Mouse (Mus musculus) duodenum, adult 2 months (tissue): ENCODE results near the gene Hoxa7. TPM values are rescaled to one million over a fixed set of nuclear protein-coding genes. Genes with fewer than 3 reads are reported as not detected.

ENCODE experiments used
- polyA plus RNA-seq: library from polyadenylated mRNA; depleted of rRNA; stranded (reverse); fragments of >200 nt; gene quantifications from 2 replicates; pipeline ENCODE4 v1.2.3, GENCODE M21; 2012; ENCODE audit warnings: low replicate concordance; rRNA removed

Gene Hoxa7
- polyA plus RNA-seq, result 0.39 and 2.2 TPM in 2 replicates

DNA sequence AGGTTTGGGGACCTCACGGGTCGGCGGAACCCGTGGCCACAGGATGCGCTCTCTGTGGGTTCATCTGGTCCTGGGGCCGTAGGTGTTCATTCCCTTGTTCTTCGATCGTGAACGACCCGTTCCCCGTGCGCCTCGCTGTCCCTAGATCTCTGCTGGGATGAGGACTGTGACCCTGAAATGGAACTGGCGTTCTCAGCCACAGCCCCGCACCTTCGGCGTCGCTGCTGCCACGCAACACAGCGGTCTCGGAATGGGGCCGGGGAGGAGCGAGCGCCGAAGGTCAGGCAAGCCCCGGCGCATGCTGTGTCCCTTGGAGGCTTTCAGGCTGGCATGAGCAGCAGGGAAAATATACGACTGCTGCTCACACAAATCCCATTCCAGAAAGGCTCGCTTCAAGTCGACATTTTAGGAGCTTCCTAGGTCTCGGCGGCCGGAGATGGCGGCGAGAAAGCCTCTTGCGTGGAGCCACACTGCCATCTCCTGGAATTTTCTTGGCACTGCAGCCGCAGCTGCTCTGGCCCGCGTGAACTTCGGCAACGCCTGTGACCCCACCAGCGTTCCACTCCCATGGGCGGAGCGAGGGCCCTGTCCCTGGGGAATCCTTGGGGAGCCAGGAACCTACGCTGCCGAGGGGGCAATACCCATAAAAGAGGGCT, at the start of gene Hoxa7:
Gene Hoxa7 (minus strand): TSS at position 518 of the 656 bp plus-strand sequence.

DNA sequence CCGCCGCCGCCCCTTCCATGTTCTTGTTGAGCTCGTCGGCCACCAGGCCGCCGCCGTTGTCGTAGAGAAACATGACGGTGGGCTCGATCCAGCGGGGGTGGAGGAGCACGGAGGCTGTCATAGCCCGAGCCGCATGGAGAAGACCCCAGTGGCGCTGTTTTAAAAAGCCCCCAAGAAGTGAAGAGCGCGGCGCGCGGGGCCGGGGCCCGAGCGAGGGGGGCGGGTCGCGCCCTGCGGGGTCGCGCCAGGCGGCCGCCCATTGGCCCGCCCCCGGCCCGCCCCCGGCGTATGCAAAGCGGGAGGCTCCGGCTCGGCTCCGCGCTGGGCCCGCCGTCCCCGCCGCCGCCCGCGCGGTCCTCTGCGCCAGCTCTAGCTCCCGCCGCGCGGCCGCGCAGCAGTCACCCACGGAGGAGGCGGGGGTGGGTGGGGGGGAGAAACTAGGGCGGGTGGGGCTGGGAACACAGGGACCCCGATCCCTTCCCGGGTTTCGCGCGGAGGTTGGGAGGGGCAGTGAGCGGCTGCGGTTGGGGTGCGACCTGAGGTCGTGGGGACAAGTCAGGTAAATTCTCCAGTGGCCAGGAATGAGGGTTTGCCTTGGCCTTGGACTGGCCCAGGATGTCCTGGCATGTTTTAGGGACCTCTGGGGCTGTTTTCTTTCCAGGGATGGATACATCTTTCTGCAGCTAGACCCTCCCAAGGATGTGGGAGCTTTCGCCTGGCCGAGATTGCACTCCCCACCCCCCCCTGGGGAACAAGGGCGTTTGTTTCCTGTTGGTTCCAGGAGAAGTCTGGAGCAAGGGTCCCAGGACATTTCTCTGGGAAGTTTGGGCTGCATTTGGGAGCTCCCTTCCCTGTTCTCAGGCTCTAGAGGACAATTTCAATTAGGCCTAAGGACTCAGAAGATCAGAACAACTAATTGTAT, 39.3 kb upstream of the Hoxa7 start, which contains the start of gene Hoxa13:
Gene Hoxa13 (minus strand): TSS at position 227 of the 922 bp plus-strand sequence.

DNA sequence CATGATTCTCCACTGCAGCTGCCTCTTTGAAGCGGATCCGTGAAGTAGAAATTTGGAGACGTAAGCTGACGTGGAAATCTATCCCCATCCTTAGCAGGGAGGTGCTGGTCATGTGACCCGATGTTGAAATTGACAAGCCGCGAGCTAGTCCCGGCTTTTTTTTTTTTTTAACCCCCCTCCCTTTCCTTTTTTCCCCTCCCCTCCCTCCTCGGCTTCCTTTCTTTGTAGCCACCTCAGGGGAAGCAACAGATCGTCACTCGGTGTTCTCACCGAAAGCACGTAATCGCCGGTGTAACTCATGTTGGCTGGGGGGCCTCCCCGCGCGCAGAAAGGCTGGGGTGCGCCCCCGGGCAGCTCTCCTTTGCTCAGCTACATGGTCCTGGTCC, 24.1 kb upstream of the Hoxa7 start, which contains the start of gene Hoxa11:
Gene Hoxa11 (minus strand): TSS at position 54 of the 386 bp plus-strand sequence.

DNA sequence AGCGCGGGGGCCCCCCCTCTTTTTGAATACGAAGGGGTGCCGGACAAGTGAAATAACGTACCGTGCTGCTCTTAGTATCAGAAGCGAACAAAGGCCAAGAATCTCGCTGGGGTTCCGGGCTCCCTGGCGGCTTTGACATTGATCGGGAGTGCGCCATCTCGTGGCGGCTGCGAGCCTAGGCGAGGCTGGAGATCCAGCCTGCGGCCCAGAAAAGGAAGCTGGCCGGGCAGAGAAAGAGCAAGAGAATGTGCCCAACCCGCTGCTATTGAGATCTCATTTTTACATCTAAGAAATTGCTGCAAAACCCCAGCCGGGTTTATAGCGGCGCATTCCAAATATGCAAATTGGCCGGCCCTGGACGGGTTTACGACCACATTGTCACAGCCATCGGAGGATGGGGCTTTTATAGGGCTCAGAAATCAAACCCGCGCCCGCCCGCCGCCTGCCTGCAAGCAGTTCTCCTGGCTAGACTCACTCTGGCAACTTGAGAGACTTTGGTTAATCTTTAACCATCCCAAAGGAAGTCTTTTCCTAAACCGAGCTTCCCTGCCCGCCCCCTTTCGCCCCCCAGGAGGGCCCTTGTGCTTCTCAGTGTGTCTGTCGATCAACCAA, 18.8 kb upstream of the Hoxa7 start, which contains the start of gene Hoxa10:
Gene Hoxa10 (minus strand): TSS at position 466 of the 612 bp plus-strand sequence.

DNA sequence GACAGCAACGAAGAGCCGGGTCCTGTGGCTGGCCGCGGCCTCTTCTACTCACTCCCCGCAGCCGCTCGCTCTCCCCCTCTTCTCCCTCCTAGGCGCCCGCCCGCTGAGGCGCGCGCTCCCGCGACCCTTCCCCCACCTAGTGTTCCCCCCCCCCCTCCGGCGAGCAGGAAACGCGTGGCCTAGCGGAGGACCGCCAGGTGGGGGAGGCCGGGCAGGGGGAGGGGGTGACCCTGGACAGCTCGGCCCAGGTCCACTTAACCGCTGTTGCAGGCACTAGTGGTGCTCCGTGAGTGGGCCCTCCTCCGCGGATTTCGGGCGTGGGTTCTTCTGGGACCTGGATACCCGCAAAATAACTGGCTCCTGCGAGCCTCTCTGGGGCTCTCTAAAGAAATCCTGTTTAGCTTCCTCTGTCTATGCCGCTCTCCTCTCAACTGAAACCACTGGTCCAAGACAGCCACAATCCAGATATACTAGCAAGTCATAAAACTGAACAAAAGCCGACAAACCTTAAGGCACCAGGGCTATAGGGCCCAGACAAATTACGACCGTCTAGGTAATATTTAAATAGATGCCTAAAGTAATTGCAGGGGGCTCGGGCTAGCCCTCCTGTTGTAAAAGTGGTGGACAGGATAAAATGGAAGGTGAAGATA, 9.0 kb upstream of the Hoxa7 start, which contains the start of gene Hoxa9:
Gene Hoxa9 (minus strand): TSS at position 574 of the 650 bp plus-strand sequence.

DNA sequence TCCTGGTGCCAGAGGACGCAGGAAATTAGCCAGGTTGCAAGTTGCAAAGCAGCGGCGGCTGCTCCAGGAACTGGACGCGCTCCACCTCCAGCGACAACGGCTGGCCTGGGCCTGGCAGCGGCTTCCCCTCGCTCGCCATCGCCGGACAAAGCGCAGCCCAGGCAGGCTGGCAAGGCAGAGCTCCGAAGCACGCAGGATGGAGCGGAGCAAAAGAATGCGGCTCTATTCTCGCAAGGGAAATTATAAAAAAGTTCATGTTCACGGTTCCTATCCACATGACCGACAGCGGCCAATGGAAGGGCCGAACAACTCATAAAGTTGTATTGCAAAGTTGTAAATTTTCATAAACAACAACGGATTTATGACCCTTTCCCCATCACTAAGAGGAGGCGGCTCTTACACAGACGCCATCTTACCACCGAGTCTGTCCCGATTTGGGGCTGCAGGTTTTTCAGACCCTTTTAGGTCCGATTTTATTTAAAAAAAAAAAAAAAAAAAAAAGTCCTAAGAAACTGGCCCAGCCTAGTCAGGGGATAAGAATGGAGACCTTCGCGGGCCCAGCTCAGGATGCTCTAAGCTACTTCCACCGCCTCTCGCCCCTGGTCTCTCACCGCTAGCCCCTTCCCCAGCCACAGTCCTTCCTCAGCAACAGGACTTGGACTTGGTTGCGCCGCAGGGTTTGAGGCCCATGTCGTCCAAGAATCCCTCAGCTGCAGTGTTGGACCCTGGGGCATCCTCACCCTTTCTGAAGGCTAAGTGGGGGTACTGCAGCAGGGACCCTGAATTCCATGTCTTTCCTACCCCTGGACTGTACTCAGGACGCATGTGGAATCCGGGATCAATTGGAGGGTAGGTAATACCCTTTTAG, 8.3 kb downstream of the Hoxa7 start, which contains the start of the genes Hoxa3 and Gm28308:
Gene Hoxa3 (minus strand): TSS at position 218 of the 868 bp plus-strand sequence.
Gene Gm28308 (minus strand): TSS at position 221 of the 868 bp plus-strand sequence.

DNA sequence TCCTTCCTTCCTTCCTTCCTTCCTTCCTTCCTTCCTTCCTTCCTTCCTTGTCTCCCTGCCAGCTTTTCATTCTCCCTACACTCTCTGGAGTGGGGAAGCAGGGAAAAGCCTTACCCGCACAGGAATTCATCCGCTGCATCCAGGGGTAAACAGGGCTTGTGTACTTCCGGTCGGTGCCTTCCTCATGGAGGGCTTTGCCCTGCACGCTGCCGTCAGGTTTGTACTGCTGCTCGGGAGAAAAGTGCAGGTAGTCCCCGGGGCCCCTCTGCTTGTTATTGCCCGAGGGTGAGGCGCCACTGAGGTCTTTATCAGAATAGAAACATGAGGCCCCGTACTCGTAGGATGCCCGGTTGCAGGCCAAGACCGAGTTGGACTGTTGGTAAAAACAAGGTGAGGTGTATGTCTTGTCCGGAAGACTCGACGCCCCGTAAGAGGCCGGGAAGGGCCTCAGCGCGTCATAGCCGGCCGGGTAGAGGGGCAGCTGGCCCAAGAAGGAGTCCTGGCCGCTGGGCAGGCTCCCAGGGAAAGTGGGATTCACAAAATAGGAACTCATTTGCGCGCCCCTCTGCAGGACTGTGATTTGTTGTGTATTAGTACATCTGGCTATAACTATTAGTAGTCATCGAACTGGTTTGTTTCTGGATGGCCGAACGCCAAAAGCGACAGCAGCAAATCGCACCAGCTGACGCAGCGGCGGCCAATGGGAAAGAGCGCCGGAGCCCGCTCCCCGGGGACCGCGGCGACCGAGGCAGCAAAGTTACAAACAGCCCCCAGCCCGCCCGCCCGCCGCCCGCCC, 13.4 kb downstream of the Hoxa7 start, which contains the start of gene Hoxa6:
Gene Hoxa6 (minus strand): TSS at position 651 of the 796 bp plus-strand sequence.

DNA sequence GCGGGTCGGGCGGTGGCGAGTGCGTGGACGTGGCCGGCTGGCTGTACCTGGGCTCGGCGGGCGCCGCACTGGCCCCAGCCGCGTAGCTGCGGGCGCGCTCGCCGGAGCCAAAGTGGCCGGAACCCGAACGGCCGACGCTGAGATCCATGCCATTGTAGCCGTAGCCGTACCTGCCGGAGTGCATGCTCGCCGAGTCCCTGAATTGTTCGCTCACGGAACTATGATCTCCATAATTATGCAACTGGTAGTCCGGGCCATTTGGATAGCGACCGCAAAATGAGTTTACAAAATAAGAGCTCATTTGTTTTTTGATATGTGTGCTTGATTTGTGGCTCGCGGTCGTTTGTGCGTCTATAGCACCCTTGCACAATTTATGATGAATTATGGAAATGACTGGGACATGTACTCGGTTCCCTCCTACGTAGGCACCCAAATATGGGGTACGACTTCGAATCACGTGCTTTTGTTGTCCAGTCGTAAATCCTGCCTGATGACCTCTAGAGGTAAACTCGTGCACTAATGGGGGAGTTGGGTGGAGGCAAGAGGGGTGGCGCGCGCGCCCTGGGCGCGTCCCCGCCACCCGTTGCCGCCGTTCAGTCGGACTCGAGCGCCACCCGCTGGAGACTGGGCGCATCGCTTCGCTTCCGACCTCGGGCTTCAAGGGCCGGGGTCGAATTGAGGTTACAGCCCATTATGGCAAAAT, 17.5 kb downstream of the Hoxa7 start, which contains the start of gene Hoxa5:
Gene Hoxa5 (minus strand): TSS at position 538 of the 703 bp plus-strand sequence.

DNA sequence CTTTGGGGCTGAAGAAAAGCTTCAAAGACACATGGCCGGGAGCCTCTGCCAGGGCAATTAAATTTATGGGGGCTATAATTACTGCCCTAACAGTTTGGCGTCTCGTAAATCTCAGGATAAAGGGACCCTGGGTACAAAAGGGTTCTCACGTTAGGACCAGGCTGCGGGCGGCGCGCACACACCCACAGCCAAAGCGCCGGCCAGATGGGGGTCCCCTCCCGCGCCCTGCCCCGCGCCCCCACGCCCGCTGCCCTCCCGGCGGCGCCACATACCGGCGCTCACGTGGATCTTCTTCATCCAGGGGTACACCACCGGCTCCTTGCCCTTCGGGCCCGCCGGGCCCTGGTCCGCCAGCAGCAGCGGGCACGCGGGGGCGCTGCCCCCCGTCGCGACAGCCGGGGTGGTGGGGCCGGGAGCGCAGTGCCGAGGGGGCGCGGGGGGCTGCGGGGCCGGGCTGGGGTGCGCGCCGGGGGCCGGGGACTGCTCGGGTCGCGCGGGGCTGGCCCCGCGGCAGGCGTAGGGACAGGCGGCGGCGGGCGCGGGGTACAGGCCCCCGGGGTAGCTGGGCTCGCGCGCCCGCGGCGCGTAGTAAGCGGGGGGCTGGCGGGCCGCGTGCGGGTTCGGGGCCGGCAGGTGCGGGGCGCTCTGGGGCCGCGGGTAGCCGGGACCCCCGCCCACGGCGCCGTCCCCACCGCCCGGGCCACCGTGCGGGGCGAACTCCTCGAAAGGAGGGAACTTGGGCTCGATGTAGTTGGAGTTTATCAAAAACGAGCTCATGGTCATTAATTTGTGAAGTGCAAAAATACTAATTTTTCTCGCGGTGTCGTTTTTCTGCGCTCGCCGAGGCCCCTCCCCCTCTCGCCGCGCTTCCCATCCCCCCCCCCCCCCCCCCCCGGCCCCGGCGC, 30.5 kb downstream of the Hoxa7 start, which contains the start of gene Hoxa4:
Gene Hoxa4 (minus strand): TSS at position 848 of the 905 bp plus-strand sequence.

DNA sequence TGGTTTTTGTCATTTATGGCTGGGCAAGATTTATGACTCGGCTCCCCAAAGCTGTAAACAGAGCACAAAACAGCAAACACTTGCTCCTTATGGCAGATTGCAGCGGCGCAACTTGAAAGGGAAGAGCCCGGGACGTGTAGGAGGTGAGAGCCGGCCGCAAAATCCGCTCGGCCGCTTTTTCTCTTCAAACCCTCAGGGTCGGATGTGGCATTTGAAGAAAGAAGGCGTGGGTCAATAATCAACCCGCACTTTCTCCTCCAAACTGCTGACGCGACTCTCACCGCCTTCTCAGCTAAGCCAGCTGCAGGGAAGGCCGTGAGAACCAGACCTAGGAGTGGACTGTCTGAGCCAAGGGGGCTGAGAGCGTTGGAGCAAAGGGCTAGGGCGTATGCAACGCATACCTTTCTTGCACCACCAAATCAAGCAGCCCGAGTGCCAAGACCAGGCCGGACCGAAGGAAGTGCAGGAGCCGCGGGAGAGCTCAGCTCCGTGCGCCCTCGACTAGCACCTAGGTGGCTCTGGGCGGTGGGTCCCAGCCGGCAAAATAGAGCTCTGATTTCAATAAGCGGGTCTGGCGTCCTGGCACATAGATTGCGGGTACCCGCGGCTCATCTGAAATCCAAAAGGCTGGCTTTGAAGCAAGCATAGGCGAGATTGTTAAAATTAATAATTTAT, 44.5 kb downstream of the Hoxa7 start, which contains the start of gene 5730596B20Rik:
Gene 5730596B20Rik (plus strand): TSS at position 438 of the 675 bp plus-strand sequence.

DNA sequence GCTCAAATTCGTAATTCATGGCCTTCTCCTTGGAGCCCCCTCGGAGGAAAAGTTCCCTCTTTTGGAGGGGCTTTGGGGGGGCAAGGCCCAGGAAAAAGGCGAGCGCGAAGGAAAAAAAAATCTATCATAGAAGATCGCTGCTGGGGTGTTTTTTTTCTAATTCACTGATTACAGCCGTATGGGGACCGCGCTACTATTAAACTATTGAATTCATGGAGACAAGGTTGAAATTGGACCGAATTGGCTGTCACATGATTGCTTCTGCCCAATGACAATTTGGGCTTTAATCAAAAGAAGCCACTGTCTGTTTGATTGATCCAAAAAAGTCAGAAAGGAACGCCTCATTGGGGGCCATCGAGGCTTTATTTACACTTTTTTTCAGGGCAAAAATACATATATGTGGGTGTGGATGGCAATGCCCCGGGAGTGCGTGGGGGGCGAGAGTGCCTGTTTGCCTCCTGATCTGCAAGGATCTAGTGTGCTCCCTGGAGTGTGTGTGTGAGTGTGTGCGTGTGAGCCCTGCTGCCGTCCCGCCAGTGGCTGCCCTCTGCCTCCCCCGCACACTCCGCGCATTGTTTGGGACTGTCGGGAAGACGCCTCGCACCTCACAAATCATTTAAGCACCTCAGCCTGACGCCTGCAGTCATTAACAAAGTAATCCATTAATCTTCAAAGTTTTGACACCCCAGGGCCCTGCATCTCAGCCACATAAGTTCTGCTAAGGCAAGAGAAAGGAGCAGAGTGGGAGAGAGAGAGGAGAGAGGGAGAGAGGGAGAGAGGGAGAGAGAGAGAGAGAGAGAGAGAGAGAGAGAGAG, 56.8 kb downstream of the Hoxa7 start, which contains the start of gene Hoxa2:
Gene Hoxa2 (minus strand): TSS at position 206 of the 815 bp plus-strand sequence.

Other genes starting within 250 kb of the Hoxa7 start
- 2.1 and 3.8 TPM in 2 replicates for gene Skap2, start 209.3 kb downstream of the Hoxa7 start, polyA plus RNA-seq
- 0.06 and 0.19 TPM in 2 replicates for gene Hoxa1, start 63.5 kb downstream of the Hoxa7 start, polyA plus RNA-seq
- 1.2 and 3.1 TPM in 2 replicates for gene Hoxa2, start 57.0 kb downstream of the Hoxa7 start, polyA plus RNA-seq
- gene 5730596B20Rik, start 44.4 kb downstream of the Hoxa7 start, polyA plus RNA-seq, result 0.02 TPM in 1 of 2 replicates, not detected in the other
- 3.3 and 3.6 TPM in 2 replicates for gene Hoxa4, start 30.1 kb downstream of the Hoxa7 start, polyA plus RNA-seq
- gene Hoxa5, start 17.3 kb downstream of the Hoxa7 start, polyA plus RNA-seq, result 3.1 and 14.0 TPM in 2 replicates
- gene Hoxa6, start 13.1 kb downstream of the Hoxa7 start, polyA plus RNA-seq, result 0.34 and 0.44 TPM in 2 replicates
- gene Hoxa3, start 8.5 kb downstream of the Hoxa7 start, polyA plus RNA-seq, result 3.6 and 7.3 TPM in 2 replicates
- 0.26 TPM in 1 of 2 replicates, not detected in the other for gene Gm28308, start 8.5 kb downstream of the Hoxa7 start, polyA plus RNA-seq
- not detected in 2 replicates for gene Hoxa9, start 9.2 kb upstream of the Hoxa7 start, polyA plus RNA-seq
- not detected in 2 replicates for gene Hoxa10, start 19.0 kb upstream of the Hoxa7 start, polyA plus RNA-seq
- gene Hoxa11, start 24.0 kb upstream of the Hoxa7 start, polyA plus RNA-seq, result not detected in 2 replicates
- not detected in 2 replicates for gene Hoxa13, start 39.0 kb upstream of the Hoxa7 start, polyA plus RNA-seq
- gene Evx1, start 91.6 kb upstream of the Hoxa7 start, polyA plus RNA-seq, result not detected in 2 replicates